Mouse (Mus musculus) C2C12 (cell line): Measurements from ENCODE around the gene Cacna1g. TPM values are rescaled to one million over a fixed set of nuclear protein-coding genes. Genes with fewer than 3 reads are reported as not detected.
A peak's percentile ranks its signal among the peaks of the same experiment; 100 is the strongest.

ENCODE experiments used
- H3K27me3 ChIP-seq: one replicate; pipeline ENCODE4 v1.6.1; 2011; ENCODE audit not compliant: control insufficient read depth, insufficient read depth, insufficient read length
- H3K36me3 ChIP-seq: one replicate; pipeline ENCODE4 v1.6.1; 2011; ENCODE audit not compliant: control insufficient read depth, insufficient read depth
- H3K4me3 ChIP-seq: one replicate; pipeline ENCODE4 v1.5.1; 2011; ENCODE audit warnings: mild to moderate bottlenecking, control low read depth; ENCODE audit not compliant: poor library complexity, insufficient read depth, severe bottlenecking
- H3K79me2 ChIP-seq: one replicate; pipeline ENCODE4 v1.6.1; 2011; ENCODE audit not compliant: control insufficient read depth, insufficient read depth
- H3K79me3 ChIP-seq: one replicate; pipeline ENCODE4 v1.6.1; 2011; ENCODE audit warnings: low read depth, control low read depth
- H3ac ChIP-seq: one replicate; pipeline ENCODE3; 2011; ENCODE audit warnings: low read depth; ENCODE audit not compliant: control insufficient read depth, insufficient read length
- CEBPB ChIP-seq: IDR thresholded peaks from one replicate; pipeline ENCODE4 v1.6.1; 2011; ENCODE audit warnings: low read depth, mild to moderate bottlenecking, control low read depth, moderate library complexity
- CTCF ChIP-seq: IDR thresholded peaks from one replicate; pipeline ENCODE4 v1.5.1; 2011; ENCODE audit not compliant: control insufficient read depth, insufficient read depth, insufficient read length
- FOSL1 ChIP-seq: IDR thresholded peaks from one replicate; pipeline ENCODE4 v1.8.0; 2011; ENCODE audit warnings: mild to moderate bottlenecking, low read length; ENCODE audit not compliant: poor library complexity, insufficient read depth, severe bottlenecking
- MAX ChIP-seq: IDR thresholded peaks from one replicate; pipeline ENCODE4 v1.6.1; 2011; ENCODE audit warnings: mild to moderate bottlenecking, control low read depth
- MYOD1 ChIP-seq: IDR thresholded peaks from one replicate; pipeline ENCODE4 v1.6.1; 2011; ENCODE audit warnings: low read depth; ENCODE audit not compliant: control insufficient read depth, insufficient read length
- MYOG ChIP-seq: IDR thresholded peaks from one replicate; pipeline ENCODE4 v1.6.1; 2011; ENCODE audit not compliant: control insufficient read depth, insufficient read length; ENCODE audit errors: extremely low read depth
- USF1 ChIP-seq: IDR thresholded peaks from one replicate; pipeline ENCODE4 v1.6.1; 2011; ENCODE audit warnings: low read depth, mild to moderate bottlenecking, control low read depth, moderate library complexity
- polyA plus RNA-seq: library from polyadenylated mRNA; unstranded; fragments of >200 nt; fragmentation: generic; extraction: Trizol; gene quantifications from one replicate; pipeline ENCODE4 v1.2.1, GENCODE M21; 2012; ENCODE audit warnings: missing spikeins

Gene Cacna1g
- polyA plus RNA-seq, 1 experiment = 0.04 TPM

DNA sequence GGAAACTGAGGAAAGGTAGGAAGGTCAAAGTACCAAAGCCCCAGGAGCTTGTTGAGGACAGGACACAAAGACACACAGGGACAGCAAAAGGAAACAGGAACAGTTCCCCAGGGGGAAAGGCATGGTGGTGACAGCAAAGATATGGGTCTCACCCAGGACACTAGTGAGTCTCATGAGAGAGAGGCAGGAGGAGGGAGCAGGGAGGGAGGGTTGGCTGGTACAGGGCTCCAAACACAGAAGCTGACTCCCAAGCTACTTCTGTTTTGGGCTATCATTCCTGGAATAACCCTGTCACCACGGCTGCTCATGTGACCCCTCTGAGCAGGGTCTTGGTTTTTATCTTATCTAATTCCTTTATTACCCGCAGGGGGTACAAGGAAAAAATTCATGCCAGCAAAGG lies 61.4 kb downstream of the Cacna1g start:
- peaks cover 75% of the 10 kb centered on the region for H3K27me3 ChIP-seq
- H3K36me3 ChIP-seq = no peaks in the 10 kb centered on the region

DNA sequence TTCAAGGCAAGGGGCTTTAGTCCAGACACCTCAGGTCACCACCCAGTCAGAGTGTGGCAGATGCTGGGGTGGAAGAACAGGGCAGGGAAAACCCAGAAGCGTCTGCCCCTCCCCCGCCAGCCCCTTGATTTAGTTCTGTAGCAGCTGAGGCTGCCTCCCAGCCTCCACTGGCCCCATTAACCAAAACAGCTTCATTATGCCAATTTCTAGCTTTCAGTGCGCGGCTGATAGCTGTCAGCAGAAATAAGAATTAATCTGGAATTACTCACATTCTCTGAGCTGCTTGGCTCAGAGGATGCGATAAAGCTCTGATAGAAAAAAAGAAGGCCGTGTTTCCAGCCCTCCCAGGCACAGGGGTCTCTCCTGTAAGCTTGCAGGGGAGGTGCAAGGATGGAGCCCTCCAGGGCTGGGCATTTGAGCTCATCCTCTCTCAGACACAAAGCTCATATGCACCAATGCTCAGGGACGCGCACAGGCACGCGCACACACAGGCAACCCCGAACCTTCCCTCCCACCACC lies 66.1 kb downstream of the Cacna1g start:
- Histone ChIP-seq H3K4me3 (no peak overlapping the region), H3K79me2 (no peaks in the 10 kb centered on the region), H3ac (no peak overlapping the region), H3K79me3 (no peaks in the 10 kb centered on the region), H3K27me3 (peaks cover 28% of the 10 kb centered on the region), H3K36me3 (no peaks in the 10 kb centered on the region)
- TF ChIP-seq FOSL1 (no peak), MYOD1 (no peak), USF1 (no peak), CEBPB (no peak), MYOG (no peak), MAX (no peak), CTCF (no peak)

More for the DNA sequence above, 61.4 kb downstream of the Cacna1g start:
- Histone ChIP-seq H3K79me2 (no peaks in the 10 kb centered on the region), H3K79me3 (no peaks in the 10 kb centered on the region), H3ac (no peak overlapping the region), H3K4me3 (no peak overlapping the region)
- TF ChIP-seq MYOG = no peak
- no peak for TF ChIP-seq MAX
- TF ChIP-seq CEBPB = no peak
- no peak for TF ChIP-seq MYOD1
- TF ChIP-seq FOSL1 = no peak
- TF ChIP-seq USF1 = no peak
- TF ChIP-seq CTCF = no peak

DNA sequence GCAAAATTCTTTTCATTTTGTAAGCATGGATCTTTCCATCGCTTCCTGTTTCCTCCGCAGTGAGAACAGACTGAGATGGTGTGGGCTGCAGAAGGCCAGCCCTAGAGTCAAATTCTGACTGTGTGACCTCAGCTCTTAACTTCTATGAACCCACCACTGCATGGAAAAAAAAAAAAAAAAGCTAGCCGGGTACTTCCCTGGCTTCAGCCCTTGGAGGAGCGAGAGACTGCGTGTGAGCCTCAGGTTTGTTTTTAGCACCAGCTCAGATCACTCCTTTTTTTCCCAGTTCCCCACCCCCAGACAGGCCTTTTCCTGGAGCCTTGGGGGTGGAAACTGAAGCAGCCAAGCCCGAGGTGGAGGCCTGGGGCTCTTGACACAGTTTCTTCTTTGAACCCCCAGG lies 68.7 kb downstream of the Cacna1g start:
- no peaks in the 10 kb centered on the region for H3K79me3 ChIP-seq
- H3ac ChIP-seq = no peak overlapping the region
- H3K4me3 ChIP-seq = no peak overlapping the region
- peaks cover 11% of the 10 kb centered on the region for H3K27me3 ChIP-seq
- H3K79me2 ChIP-seq = no peaks in the 10 kb centered on the region
- H3K36me3 ChIP-seq = no peaks in the 10 kb centered on the region
- no peak for TF ChIP-seq MYOG
- TF ChIP-seq CEBPB = no peak
- TF ChIP-seq CTCF = no peak
- TF ChIP-seq MYOD1 = no peak
- no peak for TF ChIP-seq FOSL1
- no peak for TF ChIP-seq USF1

DNA sequence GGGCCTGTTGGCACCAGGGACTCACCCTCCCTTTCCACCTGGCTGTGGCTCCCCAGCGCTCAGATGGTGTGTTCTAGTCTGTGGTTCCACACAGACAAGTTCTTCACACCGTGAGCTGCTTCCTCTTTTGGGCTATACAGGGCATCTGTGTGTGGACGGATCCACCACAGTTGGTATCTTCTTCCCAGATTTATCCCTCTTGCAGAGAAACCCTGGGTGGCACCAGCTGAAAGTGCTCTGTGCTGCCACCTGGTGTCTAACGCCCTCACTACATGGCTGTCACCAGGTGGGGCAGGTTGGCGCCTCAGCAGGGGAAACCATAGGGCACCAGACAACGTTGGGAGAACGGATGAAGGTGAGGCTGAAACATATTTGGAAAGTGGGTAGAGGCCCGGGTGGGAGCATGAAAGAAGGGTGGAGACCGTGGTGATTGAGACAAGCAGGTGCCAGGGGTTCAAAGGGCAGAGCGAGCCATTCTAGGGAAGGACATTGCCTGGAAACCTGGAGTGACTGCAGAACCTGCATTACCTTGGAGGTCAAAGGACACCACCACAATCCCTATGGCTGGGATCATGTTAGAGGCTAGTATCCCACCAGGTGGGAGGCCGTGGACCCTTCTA lies 69.2 kb downstream of the Cacna1g start:
- TF ChIP-seq FOSL1 (no peak), CTCF (peak; percentile 61)
- Histone ChIP-seq H3K36me3 (no peaks in the 10 kb centered on the region), H3K27me3 (peaks cover 5% of the 10 kb centered on the region), H3ac (no peak overlapping the region), H3K79me2 (no peaks in the 10 kb centered on the region), H3K4me3 (no peak overlapping the region), H3K79me3 (no peaks in the 10 kb centered on the region)

DNA sequence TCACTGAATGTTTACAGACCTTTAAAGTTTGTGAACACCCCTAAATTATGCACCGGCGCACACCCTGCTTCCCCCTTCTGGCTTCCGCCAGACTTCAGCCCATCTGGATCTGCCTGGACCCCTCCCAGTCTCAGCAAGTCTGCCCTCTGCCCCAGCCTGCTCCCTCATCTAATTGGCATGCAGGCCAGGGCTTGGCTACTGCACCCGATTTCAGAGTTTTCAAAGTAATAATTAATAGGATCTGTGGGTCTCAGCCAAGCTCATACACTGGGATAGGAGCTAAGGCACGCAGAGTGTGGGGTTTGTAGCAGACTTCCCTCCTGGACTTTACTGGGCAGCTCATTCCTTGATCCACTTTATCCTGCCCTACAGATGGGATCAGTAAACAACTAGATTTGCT lies 69.8 kb downstream of the Cacna1g start:
- Histone ChIP-seq H3K79me3 (no peaks in the 10 kb centered on the region), H3K27me3 (no peaks in the 10 kb centered on the region), H3K36me3 (no peaks in the 10 kb centered on the region), H3K4me3 (no peak overlapping the region), H3ac (no peak overlapping the region), H3K79me2 (no peaks in the 10 kb centered on the region)
- TF ChIP-seq MYOG = no peak

DNA sequence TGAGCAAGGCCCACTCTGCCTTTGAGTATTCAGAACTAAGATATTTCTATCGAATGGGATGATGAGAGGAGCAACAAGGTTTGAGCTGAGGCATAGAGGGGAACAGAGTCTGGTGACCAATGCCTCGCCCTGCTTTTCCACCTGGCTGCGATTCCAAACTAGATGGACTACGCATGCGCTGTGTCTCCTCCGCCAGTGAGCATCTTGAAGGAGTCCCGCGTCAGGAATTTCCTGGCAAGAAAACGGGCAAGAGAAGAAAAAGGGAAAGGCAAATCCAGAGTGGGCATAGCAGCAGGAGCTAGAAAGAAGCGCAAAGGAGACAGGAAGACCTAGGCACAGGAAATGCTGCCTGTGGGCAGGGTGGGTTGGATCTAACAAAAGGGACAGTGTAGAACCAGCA lies 70.2 kb downstream of the Cacna1g start:
- TF ChIP-seq USF1 = no peak
- no peak for TF ChIP-seq CTCF
- TF ChIP-seq MYOD1 = no peak
- no peak for TF ChIP-seq MAX
- no peak for TF ChIP-seq FOSL1
- TF ChIP-seq CEBPB = no peak
- no peak for TF ChIP-seq MYOG
- H3ac ChIP-seq = no peak overlapping the region

More for the DNA sequence above, 70.2 kb downstream of the Cacna1g start:
- Histone ChIP-seq H3K4me3 (no peak overlapping the region), H3K79me2 (no peaks in the 10 kb centered on the region), H3K36me3 (no peaks in the 10 kb centered on the region), H3K27me3 (no peaks in the 10 kb centered on the region), H3K79me3 (no peaks in the 10 kb centered on the region)
